Mouse (Mus musculus): ENCODE measurements around the gene Atf7ip.

DNA sequence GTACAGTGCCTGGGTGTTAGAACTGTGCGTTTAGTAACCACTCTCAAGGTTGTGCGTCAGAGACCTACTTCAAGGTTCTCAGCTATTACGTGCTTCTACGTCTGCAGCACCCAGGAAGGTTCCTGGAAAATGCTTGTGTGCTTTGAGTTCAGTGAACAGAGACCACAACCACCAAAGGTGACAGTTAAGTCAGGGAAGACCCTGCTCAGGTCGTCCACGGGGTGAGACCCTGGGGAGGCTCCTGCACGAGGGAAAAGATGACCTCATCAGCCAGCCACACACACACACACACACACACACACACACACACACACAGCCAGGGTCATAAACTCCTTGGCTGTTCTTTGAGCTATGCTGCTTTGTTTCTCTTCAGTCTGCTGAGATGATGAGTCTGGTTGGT lies 96.6 kb downstream of the Atf7ip start:
- TF ChIP-seq CTCF (IDR thresholded peaks at IDR 0.05; ENCODE audit: low read depth, low read length) (no peak), POLR2A (IDR thresholded peaks at IDR 0.05; ENCODE audit: borderline replicate concordance, low read depth, low read length) (no peak)

Data from bone marrow macrophage, adult 2 months (primary cell).